Mouse (Mus musculus) T-cell, adult 2 months (primary cell): ENCODE data around the gene AC129217.1.

Experiments used
- DNase-seq: peaks from one replicate; pipeline ENCODE4 v3.0.0; 2022; ENCODE audit warnings: low spot score

Gene AC129217.1

DNA sequence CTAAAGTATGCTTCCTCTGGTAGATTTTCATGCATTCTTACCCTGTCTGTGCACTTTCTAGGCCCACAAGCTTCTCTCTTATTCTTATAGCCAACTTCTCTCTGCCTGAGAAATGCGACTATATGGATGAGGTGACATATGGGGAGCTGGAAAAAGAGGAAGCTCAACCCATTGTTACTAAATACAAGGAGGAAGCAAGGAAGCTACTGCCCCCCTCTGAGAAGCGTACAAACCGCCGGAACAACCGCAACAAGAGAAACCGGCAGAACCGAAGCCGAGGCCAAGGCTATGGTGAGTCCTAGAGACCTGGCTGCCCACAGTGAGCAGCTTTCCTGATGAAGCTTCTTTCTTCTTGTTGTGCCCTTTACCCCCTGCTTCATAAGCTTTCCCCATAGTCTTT is at the start of gene AC129217.1:
Gene AC129217.1, plus strand, starts transcription at position 114 of the 400 bp plus-strand sequence.
- no peak for DNase-seq

DNA sequence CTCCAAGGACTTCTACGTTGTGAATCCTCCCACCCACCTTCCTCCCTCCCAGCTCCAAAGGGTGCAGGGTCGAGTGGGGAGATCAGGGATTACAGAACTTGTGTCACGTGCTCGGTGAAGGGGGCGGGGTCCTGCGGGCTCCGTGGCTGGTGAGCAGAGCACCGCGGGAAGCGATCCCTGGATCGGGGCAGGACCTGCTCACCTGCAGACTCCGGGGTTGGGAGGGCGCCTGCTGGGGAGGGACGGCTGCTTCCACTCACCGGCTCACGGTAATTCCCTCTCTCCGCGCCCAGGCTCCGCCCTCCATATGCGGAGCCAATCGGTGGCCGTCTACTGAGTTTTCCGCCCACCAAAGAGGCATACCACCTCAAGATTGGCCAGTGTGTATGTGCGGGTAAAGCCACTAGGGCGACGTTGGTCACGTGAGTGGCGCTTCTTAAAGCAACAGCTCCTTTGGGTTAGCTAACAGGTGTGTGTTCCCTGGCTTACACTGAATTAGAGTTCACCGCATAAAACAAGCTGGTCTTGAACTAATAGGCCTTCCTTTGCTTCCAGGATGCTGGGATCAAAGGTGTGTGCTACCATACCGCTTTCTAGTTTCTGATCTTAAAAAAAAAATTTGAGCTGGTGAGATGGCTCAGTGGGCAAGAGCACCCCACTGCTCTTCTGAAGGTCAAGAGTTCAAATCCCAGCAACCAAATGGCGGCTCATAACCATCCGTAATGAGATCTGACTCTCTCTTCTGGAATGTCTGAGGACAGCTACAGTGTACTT is 43.4 kb upstream of the AC129217.1 start, which contains the start of gene Taf6l:
Gene Taf6l, minus strand, starts transcription at position 410 of the 774 bp plus-strand sequence.
- DNase-seq: peak; percentile 93

DNA sequence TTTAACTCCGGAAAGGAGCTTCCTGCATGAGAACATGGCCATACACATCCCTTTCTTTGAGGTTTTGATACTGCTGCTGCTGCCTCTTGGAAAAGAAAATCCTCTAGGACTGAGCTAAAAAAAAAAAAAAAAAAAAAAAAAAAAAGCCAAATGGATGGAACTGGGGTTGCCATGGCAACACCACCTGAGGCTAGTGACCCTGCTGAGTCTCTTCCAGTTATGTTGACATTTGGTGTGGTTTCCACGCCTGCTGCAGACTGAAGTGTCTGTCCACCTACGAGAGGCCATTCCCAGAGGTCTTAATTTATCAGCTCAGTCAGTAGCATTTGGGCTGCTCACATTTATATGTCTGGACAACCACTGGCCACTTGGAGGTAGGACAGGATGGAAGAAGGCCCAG is 41.1 kb upstream of the AC129217.1 start:
- no peak for DNase-seq

DNA sequence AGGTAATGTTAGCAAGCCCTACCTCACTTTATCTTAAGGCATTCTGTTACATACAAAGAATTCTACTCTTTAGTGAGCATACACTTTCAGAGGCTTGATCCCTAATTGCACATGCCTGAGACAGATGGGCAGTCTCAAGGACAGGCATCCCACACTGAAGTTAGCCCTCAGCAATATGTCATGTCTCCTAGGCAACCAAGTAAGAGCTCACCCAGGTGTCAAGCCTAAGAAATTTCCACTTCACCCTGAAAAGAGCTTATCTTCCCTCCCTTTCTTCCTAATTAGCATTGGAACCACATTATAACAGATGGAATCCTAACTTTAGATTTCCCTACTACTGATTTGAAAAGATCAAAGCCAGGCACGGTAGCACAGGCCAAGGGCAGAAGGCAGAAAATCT is 40.4 kb upstream of the AC129217.1 start:
- DNase-seq: no peak

DNA sequence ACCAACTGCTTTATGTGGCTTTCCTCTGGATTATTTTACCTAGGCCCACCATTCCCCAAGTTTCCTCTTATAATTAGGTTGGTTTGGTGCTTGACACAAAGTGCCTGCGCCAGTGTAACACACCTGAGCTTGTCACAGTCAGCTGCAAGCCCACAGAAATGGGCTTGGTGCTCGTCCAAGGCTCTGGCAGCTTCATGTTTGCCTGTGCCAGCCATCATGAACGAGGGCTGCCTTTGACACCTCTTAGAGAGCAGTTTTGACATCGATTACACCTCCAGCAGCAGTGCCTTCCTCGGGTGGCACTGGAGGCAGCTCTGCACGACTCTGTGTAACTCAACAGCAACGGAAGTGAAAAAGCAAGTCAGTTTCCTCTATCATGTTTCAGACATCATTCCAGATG is 39.4 kb upstream of the AC129217.1 start:
- no peak for DNase-seq

DNA sequence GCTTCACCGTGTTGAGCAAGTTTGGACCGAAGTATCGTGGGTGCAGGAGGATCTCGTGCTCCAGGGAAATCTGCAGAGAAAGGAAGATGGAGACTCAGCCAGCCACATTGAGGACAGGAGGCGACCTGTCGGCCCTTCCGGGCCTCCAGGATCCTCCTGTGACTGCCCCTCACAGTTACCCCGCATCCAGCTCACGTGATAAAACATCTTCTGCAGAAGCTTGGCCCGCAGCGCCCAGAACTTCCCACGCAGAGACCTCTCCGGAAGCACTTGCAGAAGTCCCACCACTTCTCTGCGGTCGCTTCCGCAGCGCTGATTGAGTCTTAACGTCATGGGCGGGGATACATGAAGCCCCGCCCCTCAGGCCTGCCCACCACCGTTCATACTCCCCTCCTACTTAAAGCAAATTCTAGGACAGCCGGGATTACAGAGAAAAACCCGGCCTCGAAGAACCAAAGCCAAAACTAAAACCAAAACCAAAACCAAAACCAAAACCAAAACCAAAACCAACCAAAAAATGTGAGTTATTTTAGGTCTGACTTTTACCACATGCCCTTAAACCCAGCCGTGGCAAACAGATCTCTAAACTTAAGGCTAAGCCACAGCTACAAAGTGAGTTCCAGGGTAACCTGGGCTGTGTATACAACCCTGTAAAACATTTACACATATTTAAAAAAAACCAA is 31.2 kb upstream of the AC129217.1 start, which contains the start of gene Polr2g:
Gene Polr2g, minus strand, starts transcription at position 314 of the 683 bp plus-strand sequence.
- peak; percentile 92 for DNase-seq

DNA sequence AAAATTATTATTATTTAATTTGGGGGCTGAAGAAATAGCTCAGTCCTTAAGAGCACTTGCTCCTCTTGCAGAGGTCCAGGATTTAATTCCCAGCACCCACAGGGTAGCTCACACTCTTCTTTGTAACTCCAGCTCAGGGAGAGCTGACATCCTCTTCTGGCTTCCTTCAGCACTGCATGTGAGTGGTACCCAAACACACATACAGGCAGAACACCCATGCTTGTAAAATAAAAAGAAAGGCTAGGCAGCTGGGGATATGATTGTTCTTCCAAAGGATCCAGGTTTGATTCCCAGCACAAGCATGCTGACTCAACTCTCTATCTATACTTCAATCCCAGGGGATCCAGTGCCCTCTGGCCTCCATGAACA is 30.6 kb upstream of the AC129217.1 start:
- DNase-seq: no peak

DNA sequence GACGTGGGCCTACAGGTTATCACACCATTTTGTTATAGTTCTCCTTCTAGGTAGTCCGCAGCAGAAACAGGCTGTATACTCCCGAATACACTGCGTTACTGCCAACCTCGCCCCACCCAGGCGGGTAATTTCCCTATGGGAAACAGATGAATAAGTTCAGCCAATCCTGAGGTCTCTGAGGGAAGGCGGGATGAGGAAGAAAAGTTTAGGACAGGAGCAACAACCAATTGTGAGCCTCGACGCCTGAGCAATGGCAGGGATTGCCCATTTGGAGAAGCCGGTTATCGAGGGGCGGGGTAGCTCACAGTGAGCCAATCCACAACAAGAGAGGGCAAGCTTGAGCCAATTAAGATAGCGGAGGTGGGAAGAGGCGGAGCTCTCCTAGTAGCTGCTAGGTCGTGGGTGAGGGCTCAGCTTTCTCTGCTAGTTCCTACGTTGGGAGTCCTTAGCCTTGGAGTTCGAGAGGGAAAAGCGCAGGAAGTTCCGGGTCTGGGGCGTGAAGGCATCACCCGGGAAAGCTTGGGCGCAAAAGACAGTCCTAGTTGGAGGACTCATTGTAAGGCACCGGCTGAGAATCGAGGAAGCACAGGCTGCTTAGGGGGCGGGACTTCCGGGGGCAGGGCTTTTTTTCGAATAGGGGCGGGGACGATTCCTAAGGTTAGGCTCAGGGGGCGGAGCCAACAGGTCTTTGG is 27.3 kb upstream of the AC129217.1 start, which contains the start of gene Zbtb3:
Gene Zbtb3, plus strand, starts transcription at position 426 of the 692 bp plus-strand sequence.
- DNase-seq: peak; percentile 94

DNA sequence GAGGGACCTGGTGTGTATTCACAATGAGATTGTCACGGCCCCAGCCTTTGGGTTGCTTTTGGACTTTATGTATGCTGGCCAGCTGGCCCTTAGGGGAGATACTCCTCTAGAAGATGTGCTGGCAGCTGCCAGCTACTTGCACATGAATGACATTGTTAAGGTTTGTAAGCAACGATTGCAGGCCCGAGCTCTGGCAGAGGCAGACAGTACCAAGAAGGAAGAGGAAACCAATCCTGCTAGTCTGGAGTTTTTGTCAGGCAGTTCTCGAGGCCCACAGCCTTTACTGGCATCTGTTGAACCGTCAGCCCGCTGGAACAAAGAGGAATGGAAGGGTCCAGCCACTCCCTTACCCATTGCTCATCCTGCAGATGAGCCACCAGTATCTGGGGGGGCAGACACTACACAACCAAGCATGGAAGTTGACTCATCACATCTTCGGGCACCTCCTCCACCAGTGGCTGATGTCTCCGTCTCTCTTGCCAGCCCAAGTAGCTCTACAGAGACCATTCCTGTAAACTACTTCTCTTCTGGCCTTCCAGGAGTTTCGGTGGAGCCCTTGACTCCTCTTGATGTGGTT is 26.3 kb upstream of the AC129217.1 start:
- no peak for DNase-seq

DNA sequence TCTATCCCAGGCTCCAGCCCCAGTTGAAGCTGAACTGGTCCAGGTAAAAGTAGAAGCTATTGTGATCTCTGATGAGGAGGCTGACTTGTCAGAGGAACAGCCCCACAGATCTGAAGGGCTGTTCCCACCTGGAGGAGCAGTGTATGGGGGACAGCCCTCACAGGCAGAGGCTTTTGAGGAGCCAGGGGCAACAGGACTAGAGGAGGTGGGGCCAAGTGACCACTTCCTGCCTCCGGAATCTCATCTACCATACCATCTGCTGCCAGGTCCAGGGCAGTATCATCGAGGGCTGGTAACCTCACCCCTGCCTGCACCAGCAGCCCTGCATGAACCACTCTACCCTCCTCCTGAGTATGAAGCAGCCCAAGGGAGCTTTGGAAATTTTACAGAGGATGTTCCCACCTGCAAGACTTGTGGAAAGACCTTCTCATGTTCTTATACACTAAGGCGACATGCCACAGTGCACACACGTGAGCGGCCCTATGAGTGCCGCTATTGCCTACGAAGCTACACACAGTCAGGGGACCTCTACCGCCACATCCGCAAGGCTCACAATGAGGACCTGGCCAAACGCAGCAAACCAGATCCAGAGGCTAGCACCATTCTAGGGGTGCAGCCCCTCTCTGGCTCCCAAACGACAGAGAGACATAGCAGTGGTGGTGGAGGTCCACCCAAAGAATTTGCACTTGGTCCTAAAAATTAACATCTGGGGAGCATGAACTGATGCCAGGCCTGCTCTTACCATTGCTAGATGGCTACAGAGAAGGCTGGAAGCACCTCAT is 25.5 kb upstream of the AC129217.1 start:
- no peak for DNase-seq

DNA sequence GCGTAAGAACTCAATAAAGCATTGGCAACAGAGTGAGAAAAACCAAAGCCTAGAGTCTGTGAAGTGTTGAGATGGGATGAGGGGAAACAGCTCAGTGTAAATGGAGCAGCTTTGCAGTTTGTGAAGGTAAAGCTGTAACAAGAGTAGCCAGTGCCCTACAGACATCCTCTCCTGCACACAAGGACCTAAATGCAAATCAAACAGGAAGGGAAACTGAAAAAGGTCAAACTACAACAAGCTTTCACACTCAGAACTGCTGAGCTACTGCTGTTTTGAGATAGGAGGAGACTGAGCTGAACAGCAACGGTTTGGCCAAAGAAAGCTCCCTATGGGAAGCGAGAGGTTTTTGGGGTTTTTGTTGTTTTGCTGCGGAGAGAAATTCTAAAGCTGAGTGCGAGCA is 22.8 kb upstream of the AC129217.1 start:
- DNase-seq: no peak

DNA sequence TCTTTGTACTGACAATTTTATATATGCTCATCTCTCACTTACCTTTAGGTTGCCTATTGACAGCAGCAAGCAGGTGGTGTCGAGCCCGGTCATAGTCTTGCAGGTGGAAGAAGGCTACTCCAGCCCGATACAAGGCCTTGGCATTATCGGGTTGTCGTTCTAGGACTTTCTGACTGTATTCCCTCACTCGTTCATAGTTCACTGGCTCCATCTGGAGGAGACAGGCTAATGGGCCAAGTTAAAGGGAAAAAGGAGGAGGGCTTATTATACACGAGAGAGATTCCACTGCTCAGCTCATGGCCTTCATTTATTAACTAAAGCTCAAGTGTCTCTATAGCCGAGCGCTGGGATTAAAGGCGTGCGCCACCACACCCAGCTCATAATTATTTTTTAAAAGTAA is 13.8 kb upstream of the AC129217.1 start:
- DNase-seq: no peak

DNA sequence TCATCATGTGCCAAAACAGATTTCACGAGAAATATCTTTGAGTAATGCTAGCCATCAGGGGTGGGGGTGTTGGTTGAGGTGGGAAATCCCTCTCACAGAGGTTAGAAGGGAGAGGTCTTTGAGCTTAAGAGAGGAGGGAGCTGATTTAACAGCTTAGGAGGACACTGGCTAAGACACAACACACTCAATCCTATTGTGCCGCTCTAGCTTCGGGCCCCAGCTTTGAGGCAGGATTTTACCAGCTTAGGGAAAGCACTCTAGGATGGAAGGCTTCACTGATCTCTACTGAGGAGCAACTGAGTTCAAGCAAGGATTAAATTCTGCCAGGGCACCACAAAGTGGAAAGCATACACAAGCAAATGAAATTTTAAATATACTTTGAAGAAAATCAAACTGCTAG is 12.6 kb upstream of the AC129217.1 start:
- DNase-seq: no peak

DNA sequence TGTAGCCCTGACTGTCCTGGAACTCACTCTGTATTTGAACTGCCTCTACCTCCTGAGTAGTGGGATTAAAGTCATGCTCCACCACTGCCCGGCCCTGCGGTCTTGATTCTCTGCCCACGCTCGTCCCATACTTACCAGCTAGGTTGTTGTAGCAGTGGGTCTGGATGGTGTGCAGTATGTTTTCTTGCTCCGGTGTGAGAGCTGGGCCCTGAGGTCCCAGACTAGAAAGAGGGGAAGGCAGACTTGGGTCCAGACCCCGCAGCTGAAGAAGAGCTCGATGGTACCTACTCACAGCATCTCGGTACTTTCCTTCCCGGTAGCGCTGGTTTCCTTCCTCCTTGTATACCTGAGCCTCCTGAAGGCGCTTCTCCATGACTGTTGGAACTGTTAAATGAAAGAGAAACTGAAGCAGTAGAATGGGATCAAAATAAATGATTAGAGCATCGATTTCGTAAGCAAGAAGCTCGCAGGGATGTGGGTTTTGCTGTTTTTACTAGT is 11.2 kb upstream of the AC129217.1 start:
- no peak for DNase-seq

DNA sequence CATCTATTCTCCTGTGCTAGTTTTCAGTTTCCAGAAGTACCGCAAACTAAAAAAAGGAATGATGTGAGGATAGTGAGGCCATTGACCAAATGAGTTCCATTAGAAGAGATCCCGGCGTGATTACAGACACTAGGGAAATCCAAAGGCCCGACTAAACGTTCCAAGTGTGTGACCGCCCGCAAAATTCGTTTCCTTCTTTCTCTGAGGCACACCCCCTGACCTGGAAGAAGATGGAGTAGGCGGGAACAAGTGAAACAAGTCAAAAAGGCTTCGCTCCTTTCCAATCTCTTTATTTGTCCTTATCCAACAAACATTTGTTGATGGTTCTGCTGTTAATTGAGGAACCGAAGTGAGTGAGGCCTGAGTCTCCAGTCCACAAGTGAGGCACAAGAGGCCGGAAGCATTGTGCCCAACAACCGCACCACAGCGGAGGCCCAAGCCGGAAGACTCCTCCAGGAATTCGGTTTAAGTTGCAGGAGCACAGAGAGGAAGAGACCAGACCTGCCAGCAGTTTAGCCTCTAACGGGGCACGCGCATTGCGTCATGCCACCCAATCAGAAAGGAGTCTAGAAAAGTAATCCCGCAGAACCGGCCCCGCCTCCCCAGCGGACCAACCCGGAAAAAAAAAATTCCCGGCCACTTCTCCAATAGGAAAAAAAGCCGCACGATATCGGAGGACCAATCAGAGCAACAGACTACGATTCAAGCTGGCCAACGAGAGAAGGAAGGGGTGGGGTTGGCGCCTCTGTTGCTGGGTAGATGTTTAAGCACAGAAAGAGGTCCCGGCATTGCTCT is 10.6 kb upstream of the AC129217.1 start, which contains the start of gene Ttc9c:
Gene Ttc9c, minus strand, starts transcription at position 533 of the 795 bp plus-strand sequence.
- peak; percentile 88 for DNase-seq

DNA sequence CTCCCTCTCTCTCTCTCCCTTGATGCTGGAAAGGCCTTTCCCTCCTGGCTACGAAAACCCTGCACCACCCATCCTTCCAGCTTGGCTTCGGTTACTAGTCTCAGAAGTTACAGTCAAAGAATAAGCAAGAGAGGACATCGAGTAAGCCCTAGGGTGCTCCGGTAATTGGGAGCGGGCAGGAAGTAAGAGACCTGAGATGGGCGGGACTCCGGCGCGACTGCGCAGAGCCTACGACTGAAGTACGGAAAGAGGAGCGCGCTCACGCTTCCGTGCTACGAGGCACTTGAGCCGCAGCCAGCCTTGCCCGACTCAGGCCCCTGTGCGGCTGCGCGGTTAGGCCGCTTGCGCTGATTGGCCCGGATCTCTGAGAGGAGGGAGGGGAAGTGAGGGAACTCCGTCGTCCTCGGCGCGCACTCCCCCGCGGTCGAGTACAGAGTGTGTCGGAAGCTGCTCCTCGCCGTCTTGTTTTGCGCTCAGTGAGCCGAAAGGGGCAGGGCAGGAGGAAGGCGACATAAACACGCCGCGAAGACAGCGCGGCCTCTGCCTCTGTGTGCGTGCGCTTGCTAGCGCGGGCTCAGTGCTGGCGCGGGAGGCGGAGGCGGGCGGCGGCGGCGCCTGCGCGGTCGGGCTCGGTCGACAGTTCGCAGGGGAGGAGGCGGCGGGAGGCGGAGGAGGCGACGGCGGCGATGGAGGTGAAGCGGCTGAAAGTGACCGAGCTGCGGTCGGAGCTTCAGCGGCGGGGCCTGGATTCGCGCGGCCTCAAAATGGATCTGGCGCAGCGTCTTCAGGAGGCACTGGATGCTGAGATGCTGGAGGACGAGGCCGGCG is 9.8 kb upstream of the AC129217.1 start, which contains the start of gene Hnrnpul2:
Gene Hnrnpul2, plus strand, starts transcription at position 415 of the 828 bp plus-strand sequence.
- peak; percentile 100 for DNase-seq

DNA sequence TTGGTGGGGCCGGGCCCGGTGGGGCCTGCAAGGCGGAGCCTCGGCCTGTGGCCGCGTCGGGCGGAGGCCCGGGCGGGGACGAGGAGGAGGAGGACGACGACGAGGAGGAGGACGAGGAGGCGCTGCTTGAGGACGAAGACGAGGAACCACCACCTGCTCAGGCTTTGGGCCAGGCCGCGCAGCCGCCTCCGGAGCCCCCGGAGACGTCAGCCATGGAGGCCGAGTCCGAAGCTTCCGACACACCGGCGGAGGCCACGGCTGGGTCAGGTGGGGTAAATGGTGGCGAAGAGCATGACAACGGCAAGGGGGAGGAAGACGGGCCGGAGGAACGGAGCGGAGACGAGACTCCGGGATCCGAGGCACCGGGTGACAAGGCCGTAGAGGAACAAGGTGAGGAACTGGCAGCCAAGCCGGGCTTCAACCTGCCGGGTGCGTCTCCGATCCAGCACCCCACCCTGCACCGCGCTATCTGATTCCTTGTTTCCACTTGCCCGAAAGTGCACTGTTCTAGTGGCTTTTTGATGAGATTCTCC is 9.1 kb upstream of the AC129217.1 start:
- no peak for DNase-seq

DNA sequence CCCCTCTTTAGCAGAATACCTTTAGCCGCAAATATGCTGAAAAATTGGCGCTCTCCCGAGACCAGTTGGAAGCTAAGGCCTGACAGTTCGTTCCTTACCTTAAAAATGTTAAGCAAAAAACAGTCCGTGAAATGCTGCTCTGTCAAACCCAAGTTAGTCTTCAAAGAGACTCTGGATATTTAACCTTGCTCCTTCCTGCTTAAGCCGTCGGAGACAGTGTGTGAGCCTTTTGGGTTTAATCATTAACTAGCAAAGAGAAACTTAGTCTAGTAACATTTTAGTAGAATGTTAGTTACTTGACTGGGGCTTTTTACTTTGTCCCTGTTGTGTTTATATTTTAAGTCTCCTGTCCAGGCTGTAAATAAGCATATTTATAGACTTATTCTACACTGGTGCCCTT is 8.4 kb upstream of the AC129217.1 start:
- no peak for DNase-seq

DNA sequence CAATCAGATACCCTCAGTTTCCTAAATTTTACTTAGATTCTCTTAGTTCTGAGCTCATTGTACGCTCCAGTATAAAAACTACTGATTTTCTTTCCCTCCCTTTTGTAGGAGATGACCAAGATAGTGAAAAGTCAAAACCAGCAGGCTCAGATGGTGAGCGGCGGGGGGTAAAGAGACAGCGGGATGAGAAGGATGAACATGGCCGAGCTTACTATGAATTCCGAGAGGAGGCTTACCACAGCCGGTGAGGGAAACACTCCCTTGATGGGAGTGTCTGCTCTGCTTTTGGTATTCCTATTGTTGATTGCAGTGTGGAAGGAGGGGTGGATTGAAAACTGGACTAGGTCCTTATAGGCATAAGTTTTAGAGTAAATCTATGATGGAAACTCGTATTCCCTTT is 6.9 kb upstream of the AC129217.1 start:
- DNase-seq: no peak
